Mouse (Mus musculus): Measurements from ENCODE around the gene Neurl1b.

The Neurl1b gene

GRCm38 (mm10) chr17:26405340-26406100, 9.1 kb upstream of the Neurl1b start:
- DNase-seq = no peak

- DNase-seq = no peak
Observed at GRCm38 (mm10) chr17:26412967-26413366, 1.7 kb upstream of the Neurl1b start.

GRCm38 (mm10) chr17:26414184-26414522, 476 bp upstream of the Neurl1b start:
- no peak for DNase-seq

GRCm38 (mm10) chr17:26415355-26415865, 781 bp downstream of the Neurl1b start:
- peak in 1 of 2 experiments; percentile 6 for DNase-seq

GRCm38 (mm10) chr17:26416141-26416540, 1.5 kb downstream of the Neurl1b start:
- no peak for DNase-seq

GRCm38 (mm10) chr17:26417770-26418421, 3.3 kb downstream of the Neurl1b start:
- no peak for DNase-seq

GRCm38 (mm10) chr17:26420491-26421247, 6.0 kb downstream of the Neurl1b start:
- DNase-seq = no peak

GRCm38 (mm10) chr17:26421561-26421960, 6.9 kb downstream of the Neurl1b start:
- DNase-seq = peak in 1 of 2 experiments; percentile 24

- DNase-seq = no peak
Observed at GRCm38 (mm10) chr17:26422390-26422789, 7.8 kb downstream of the Neurl1b start.

GRCm38 (mm10) chr17:26423967-26424641, 9.5 kb downstream of the Neurl1b start:
- DNase-seq = no peak

GRCm38 (mm10) chr17:26424973-26425735, 10.5 kb downstream of the Neurl1b start:
- peak in 1 of 2 experiments; percentile 12 for DNase-seq

GRCm38 (mm10) chr17:26433295-26433694, 18.7 kb downstream of the Neurl1b start:
- DNase-seq = no peak

- DNase-seq = no peak
Observed at GRCm38 (mm10) chr17:26437089-26437815, 22.6 kb downstream of the Neurl1b start.

- no peak for DNase-seq
Observed at GRCm38 (mm10) chr17:26439001-26439400, 24.4 kb downstream of the Neurl1b start.

- DNase-seq = no peak
Observed at GRCm38 (mm10) chr17:26441024-26441423, 26.4 kb downstream of the Neurl1b start.

GRCm38 (mm10) chr17:26442197-26442596, 27.6 kb downstream of the Neurl1b start:
- no peak for DNase-seq

GRCm38 (mm10) chr17:26443865-26444264, 29.2 kb downstream of the Neurl1b start:
- no peak for DNase-seq

- no peak for DNase-seq
Observed at GRCm38 (mm10) chr17:26449472-26449871, 34.8 kb downstream of the Neurl1b start.

- DNase-seq = peak; percentile 27 to 28
Observed at GRCm38 (mm10) chr17:26451651-26452295, 37.1 kb downstream of the Neurl1b start.

- DNase-seq = peak; percentile 27 to 52
Observed at GRCm38 (mm10) chr17:26452371-26452972, 37.8 kb downstream of the Neurl1b start.
